Mouse (Mus musculus) gonadal fat pad, adult 2 months (tissue): ENCODE data around the gene Nbea. TPM values are rescaled to one million over a fixed set of nuclear protein-coding genes. Genes with fewer than 3 reads are reported as not detected.
A peak's percentile ranks its signal among the peaks of the same experiment; 100 is the strongest.

Experiments
- DNase-seq: peaks from one replicate; pipeline ENCODE4 v3.0.0-alpha.2; 2012; ENCODE audit warnings: low read depth
- polyA plus RNA-seq: library from polyadenylated mRNA; depleted of rRNA; stranded (reverse); fragments of >200 nt; gene quantifications from 2 replicates; pipeline ENCODE4 v1.2.3, GENCODE M21; 2012

Nbea gene
- polyA plus RNA-seq, 1 experiment = 16.6 TPM

- DNase-seq = no peak
These were observed 432.1 kb downstream of the Nbea start for GRCm38 (mm10) chr3:55751363-55751762.

- peak; percentile 38 for DNase-seq
These were observed 432.9 kb downstream of the Nbea start for GRCm38 (mm10) chr3:55750445-55751065.

GRCm38 (mm10) chr3:55743885-55744284 lies 439.6 kb downstream of the Nbea start:
- DNase-seq = no peak

GRCm38 (mm10) chr3:55742654-55743053 lies 440.8 kb downstream of the Nbea start:
- no peak for DNase-seq

GRCm38 (mm10) chr3:55742218-55742617 lies 441.3 kb downstream of the Nbea start:
- DNase-seq = no peak

GRCm38 (mm10) chr3:55741428-55741827 lies 442.1 kb downstream of the Nbea start:
- no peak for DNase-seq

GRCm38 (mm10) chr3:55733665-55734064 lies 449.8 kb downstream of the Nbea start:
- no peak for DNase-seq

- DNase-seq = no peak
These were observed 453.0 kb downstream of the Nbea start for GRCm38 (mm10) chr3:55730549-55730948.

- DNase-seq = no peak
These were observed 453.4 kb downstream of the Nbea start for GRCm38 (mm10) chr3:55730142-55730541.

GRCm38 (mm10) chr3:55714260-55714659 lies 469.2 kb downstream of the Nbea start:
- no peak for DNase-seq

- DNase-seq = no peak
These were observed 469.6 kb downstream of the Nbea start for GRCm38 (mm10) chr3:55713856-55714255.

- no peak for DNase-seq
These were observed 473.2 kb downstream of the Nbea start for GRCm38 (mm10) chr3:55710300-55710699.

- no peak for DNase-seq
These were observed 481.9 kb downstream of the Nbea start for GRCm38 (mm10) chr3:55701632-55702031.

- no peak for DNase-seq
These were observed 486.3 kb downstream of the Nbea start for GRCm38 (mm10) chr3:55697174-55697573.

GRCm38 (mm10) chr3:55693073-55693472 lies 490.4 kb downstream of the Nbea start:
- DNase-seq = no peak

GRCm38 (mm10) chr3:55688098-55688497 lies 495.4 kb downstream of the Nbea start:
- DNase-seq = no peak

- DNase-seq = no peak
These were observed 496.5 kb downstream of the Nbea start for GRCm38 (mm10) chr3:55686993-55687392.

GRCm38 (mm10) chr3:55685627-55686026 lies 497.9 kb downstream of the Nbea start:
- DNase-seq = no peak

GRCm38 (mm10) chr3:55684892-55685291 lies 498.6 kb downstream of the Nbea start:
- no peak for DNase-seq

- DNase-seq = no peak
These were observed 505.8 kb downstream of the Nbea start for GRCm38 (mm10) chr3:55677691-55678090.

GRCm38 (mm10) chr3:55674185-55674584 lies 509.3 kb downstream of the Nbea start:
- no peak for DNase-seq

GRCm38 (mm10) chr3:55667048-55667447 lies 516.5 kb downstream of the Nbea start:
- no peak for DNase-seq

- DNase-seq = no peak
These were observed 517.6 kb downstream of the Nbea start for GRCm38 (mm10) chr3:55665928-55666327.

GRCm38 (mm10) chr3:55664713-55665112 lies 518.8 kb downstream of the Nbea start:
- no peak for DNase-seq
